In the genomic region with DNA sequence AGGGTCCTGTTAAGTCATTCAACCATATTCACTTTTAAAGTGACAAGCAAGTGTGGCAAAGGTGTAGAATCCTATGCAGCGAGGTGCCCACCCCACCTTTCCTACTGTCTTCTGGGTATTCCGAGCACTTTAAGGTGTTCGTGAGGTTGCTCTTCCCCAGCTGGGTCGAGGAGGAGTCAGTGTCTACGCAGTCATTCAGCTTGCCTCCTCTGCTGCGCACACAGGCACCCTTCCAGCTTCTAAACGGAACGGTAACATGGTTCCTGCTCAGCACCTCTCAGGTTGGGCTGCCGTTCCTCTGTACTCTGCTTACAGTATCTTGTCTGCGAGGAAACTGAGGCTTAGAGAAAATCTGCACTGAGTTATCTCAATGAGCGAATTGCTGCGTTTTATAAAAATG, we compare ENCODE assay signal across 9 mouse cellular contexts. TPM values are rescaled to one million over a fixed set of nuclear protein-coding genes. Genes with fewer than 3 reads are reported as not detected.
DNase-seq lines count a peak whose midpoint lies in the region; ATAC-seq lines count a peak whose summit lies in the region.
"Had no signal": no experiment of that assay in that cellular context is flagged by ENCODE, and none has a peak within 500 bp of the region (broad histone marks: within the 10 kb centered on the region; RNA-seq: fewer than 3 reads in every experiment).

No protein-coding gene starts in this region.

- no peak for ATAC-seq in kidney, embryonic 14.5 days (ENCODE audit: low FRiP score, low TSS enrichment)
- ATAC-seq in stomach, embryonic 16.5 days (ENCODE audit: insufficient read depth, low FRiP score) = no peak

- no peaks in the 10 kb centered on the region for H3K9me3 ChIP-seq in heart, embryonic 10.5 days
- H3K9me3 ChIP-seq in kidney, embryonic 14.5 days (ENCODE audit: control insufficient read depth, low read length) = no peaks in the 10 kb centered on the region
- H3K9me3 ChIP-seq in stomach, embryonic 16.5 days (replicated peaks; ENCODE audit: control insufficient read depth, low read length) = no peaks in the 10 kb centered on the region

- H3K36me3 ChIP-seq in heart, embryonic 10.5 days = no peaks in the 10 kb centered on the region
- H3K36me3 ChIP-seq in kidney, embryonic 14.5 days (ENCODE audit: control insufficient read depth, insufficient read depth, low read length) = no peaks in the 10 kb centered on the region
- H3K36me3 ChIP-seq in stomach, embryonic 16.5 days (ENCODE audit: control insufficient read depth, insufficient read depth, low read length) = no peaks in the 10 kb centered on the region

- H3K9ac ChIP-seq in kidney, embryonic 14.5 days (ENCODE audit: low read depth, low read length) = no peak overlapping the region
- H3K9ac ChIP-seq in stomach, embryonic 16.5 days (ENCODE audit: low read length) = peak overlapping the region; percentile 38; the same call in 1 of the 2 replicates

- no peak for DNase-seq in heart, embryonic 10.5 days (ENCODE audit: low spot score)
- DNase-seq in heart, postnatal 36 days = no peak
- peak; percentile 42 for DNase-seq in right cerebral cortex, adult 18-20 months
- DNase-seq in right cerebral cortex, postnatal 36 days (ENCODE audit: low spot score in 2 of 2) = no peak
- no peak for DNase-seq in thymus, postnatal 36 days
- DNase-seq in retina, postnatal 1 day = no peak
- DNase-seq: right cerebral cortex, postnatal 4 days had no signal

- H3K4me1 ChIP-seq in heart, embryonic 10.5 days = peaks cover 56% of the 10 kb centered on the region
- H3K4me1 ChIP-seq in kidney, embryonic 14.5 days (ENCODE audit: control insufficient read depth, insufficient read depth, low read length) = peaks cover 25% of the 10 kb centered on the region
- H3K4me1 ChIP-seq in stomach, embryonic 16.5 days (ENCODE audit: control insufficient read depth, insufficient read depth, low read length) = peaks cover 39% of the 10 kb centered on the region

- peak overlapping the region; percentile 40 for H3K4me2 ChIP-seq in kidney, embryonic 14.5 days (replicated peaks; ENCODE audit: low read depth, low read length)
- peak overlapping the region; percentile 41 for H3K4me2 ChIP-seq in stomach, embryonic 16.5 days (ENCODE audit: low read depth, low read length)

- intact Hi-C loops in heart, postnatal 36 days (cut with DNase I) = no loop called here

- H3K27ac ChIP-seq in heart, embryonic 10.5 days = no peak overlapping the region
- no peak overlapping the region for H3K27ac ChIP-seq in kidney, embryonic 14.5 days (ENCODE audit: low read depth, low read length)
- H3K27ac ChIP-seq in stomach, embryonic 16.5 days (ENCODE audit: low read length) = peak overlapping the region; percentile 68; the same call in 1 of the 2 replicates

- H3K4me3 ChIP-seq in heart, embryonic 10.5 days = peak overlapping the region; percentile 37
- H3K4me3 ChIP-seq in kidney, embryonic 14.5 days (ENCODE audit: low read length) = no peak overlapping the region
- H3K4me3 ChIP-seq in stomach, embryonic 16.5 days (replicated peaks; ENCODE audit: low read length) = peak overlapping the region; percentile 10

- WGBS in heart, embryonic 10.5 days = 42% methylated on average over 12 of the region's 12 CpGs
- WGBS in kidney, embryonic 14.5 days = 44% methylated on average over 12 of the region's 12 CpGs
- WGBS in stomach, embryonic 16.5 days = 31% methylated on average over 12 of the region's 12 CpGs

- 0 out of 2 replicates have a peak, but pooled peaks cover 4% of the 10 kb centered on the region for H3K27me3 ChIP-seq in heart, embryonic 10.5 days (ENCODE audit: insufficient read depth, poor library complexity, severe bottlenecking)
- H3K27me3 ChIP-seq in kidney, embryonic 14.5 days (ENCODE audit: control insufficient read depth, insufficient read depth, low read length) = no peaks in the 10 kb centered on the region
- no peaks in the 10 kb centered on the region for H3K27me3 ChIP-seq in stomach, embryonic 16.5 days (ENCODE audit: control insufficient read depth, insufficient read depth, low read length)

RNA-seq across cellular contexts. Expression of gene Ablim1, which starts 40.4 kb away (rescaled TPM):
- polyA plus RNA-seq in heart, embryonic 10.5 days (2016; fragmentation: Nextera tagmentation; extraction: Ambion mirVana) = 41.9 and 60.6 TPM in 2 replicates
- 100 to 1,000 TPM; 423 to 468 TPM for total RNA-seq in heart, postnatal 36 days (2021)
- 21.0 and 36.0 TPM in 2 replicates for polyA plus RNA-seq in kidney, embryonic 14.5 days (2014; fragmentation: Nextera tagmentation; extraction: Ambion mirVana)
- polyA plus RNA-seq in stomach, embryonic 16.5 days (2015; fragmentation: Nextera tagmentation; extraction: Ambion mirVana) = 66.5 and 85.4 TPM in 2 replicates
